Mouse (Mus musculus) thymus, adult 2 months (tissue): ENCODE measurements around the gene Papolb.

Experiments
- CTCF ChIP-seq: fragments of 200-500 bp; IDR thresholded peaks from 2 replicates; pipeline ENCODE4 v1.5.1; 2012; ENCODE audit warnings: mild to moderate bottlenecking, control low read depth, low read length, moderate library complexity, borderline replicate concordance; ENCODE audit not compliant: control insufficient read depth, poor library complexity, insufficient read depth; ENCODE audit errors: extremely low read depth
- POLR2A ChIP-seq: fragments of 200-500 bp; IDR thresholded peaks from 2 replicates; pipeline ENCODE4 v1.6.1; 2012; ENCODE audit warnings: mild to moderate bottlenecking, low read length, control low read depth, moderate library complexity; ENCODE audit not compliant: control insufficient read depth, poor library complexity, insufficient read depth; ENCODE audit errors: extremely low read depth

- TF ChIP-seq POLR2A (no peak), CTCF (no peak)
Observed at GRCm38 (mm10) chr5:142512112-142512511, 17.8 kb downstream of the Papolb start.
